Mouse (Mus musculus): ENCODE data around the gene Olfr312. TPM values are rescaled to one million over a fixed set of nuclear protein-coding genes. Genes with fewer than 3 reads are reported as not detected.

The Olfr312 gene
- not detected for polyA plus RNA-seq (2014; fragmentation: Illumina TruSeq; extraction: RNeasy Lipid Tissue Mini Kit (QIAGEN cat#74804); ENCODE audit: low read depth, low replicate concordance)

GRCm38 (mm10) chr11:58828937-58829336, at the start of gene Olfr312:
Olfr312 (plus strand) TSS chr11:58829237.

GRCm38 (mm10) chr11:58782480-58783089, 46.5 kb upstream of the Olfr312 start, which contains the start of gene Olfr314:
Olfr314 (plus strand) TSS chr11:58782952.

GRCm38 (mm10) chr11:58801558-58802228, 27.3 kb upstream of the Olfr312 start, which contains the start of gene Fam183b:
Fam183b (minus strand) TSS chr11:58801960.

GRCm38 (mm10) chr11:58814700-58815099, 14.3 kb upstream of the Olfr312 start, which contains the start of gene Olfr313:
Olfr313 (plus strand) TSS chr11:58815000.

GRCm38 (mm10) chr11:58838951-58839350, 9.9 kb downstream of the Olfr312 start, which contains the start of gene Olfr311:
Olfr311 (plus strand) TSS chr11:58839251.

GRCm38 (mm10) chr11:58846919-58847461, 18.0 kb downstream of the Olfr312 start, which contains the start of gene Gm12258:
Gm12258 (plus strand) TSS chr11:58847158.

GRCm38 (mm10) chr11:58867039-58867953, 38.3 kb downstream of the Olfr312 start, which contains the start of gene 2810021J22Rik:
2810021J22Rik (plus strand) TSS chr11:58867216.

Other genes starting within 250 kb of the Olfr312 start
- gene Olfr324, start 234.1 kb upstream of the Olfr312 start, polyA plus RNA-seq (2014; fragmentation: Illumina TruSeq; extraction: RNeasy Lipid Tissue Mini Kit (QIAGEN cat#74804); ENCODE audit: low read depth, low replicate concordance): not detected
- not detected for gene 2210407C18Rik, start 213.2 kb upstream of the Olfr312 start, polyA plus RNA-seq (2014; fragmentation: Illumina TruSeq; extraction: RNeasy Lipid Tissue Mini Kit (QIAGEN cat#74804); ENCODE audit: low read depth, low replicate concordance)
- not detected for gene Olfr323, start 198.7 kb upstream of the Olfr312 start, polyA plus RNA-seq (2014; fragmentation: Illumina TruSeq; extraction: RNeasy Lipid Tissue Mini Kit (QIAGEN cat#74804); ENCODE audit: low read depth, low replicate concordance)
- not detected for gene Trim58, start 188.8 kb upstream of the Olfr312 start, polyA plus RNA-seq (2014; fragmentation: Illumina TruSeq; extraction: RNeasy Lipid Tissue Mini Kit (QIAGEN cat#74804); ENCODE audit: low read depth, low replicate concordance)
- not detected for gene Olfr322, start 170.5 kb upstream of the Olfr312 start, polyA plus RNA-seq (2014; fragmentation: Illumina TruSeq; extraction: RNeasy Lipid Tissue Mini Kit (QIAGEN cat#74804); ENCODE audit: low read depth, low replicate concordance)
- gene Olfr320, start 148.1 kb upstream of the Olfr312 start, polyA plus RNA-seq (2014; fragmentation: Illumina TruSeq; extraction: RNeasy Lipid Tissue Mini Kit (QIAGEN cat#74804); ENCODE audit: low read depth, low replicate concordance): not detected
- not detected for gene Olfr319, start 130.1 kb upstream of the Olfr312 start, polyA plus RNA-seq (2014; fragmentation: Illumina TruSeq; extraction: RNeasy Lipid Tissue Mini Kit (QIAGEN cat#74804); ENCODE audit: low read depth, low replicate concordance)
- gene Olfr318, start 105.2 kb upstream of the Olfr312 start, polyA plus RNA-seq (2014; fragmentation: Illumina TruSeq; extraction: RNeasy Lipid Tissue Mini Kit (QIAGEN cat#74804); ENCODE audit: low read depth, low replicate concordance): not detected
- gene Olfr317, start 90.0 kb upstream of the Olfr312 start, polyA plus RNA-seq (2014; fragmentation: Illumina TruSeq; extraction: RNeasy Lipid Tissue Mini Kit (QIAGEN cat#74804); ENCODE audit: low read depth, low replicate concordance): not detected
- not detected for gene Olfr316, start 76.5 kb upstream of the Olfr312 start, polyA plus RNA-seq (2014; fragmentation: Illumina TruSeq; extraction: RNeasy Lipid Tissue Mini Kit (QIAGEN cat#74804); ENCODE audit: low read depth, low replicate concordance)
- not detected for gene Olfr315, start 56.0 kb upstream of the Olfr312 start, polyA plus RNA-seq (2014; fragmentation: Illumina TruSeq; extraction: RNeasy Lipid Tissue Mini Kit (QIAGEN cat#74804); ENCODE audit: low read depth, low replicate concordance)
- not detected for gene Olfr314, start 46.3 kb upstream of the Olfr312 start, polyA plus RNA-seq (2014; fragmentation: Illumina TruSeq; extraction: RNeasy Lipid Tissue Mini Kit (QIAGEN cat#74804); ENCODE audit: low read depth, low replicate concordance)
- gene Fam183b, start 27.3 kb upstream of the Olfr312 start, polyA plus RNA-seq (2014; fragmentation: Illumina TruSeq; extraction: RNeasy Lipid Tissue Mini Kit (QIAGEN cat#74804); ENCODE audit: low read depth, low replicate concordance): 14.7 TPM
- gene Olfr313, start 14.2 kb upstream of the Olfr312 start, polyA plus RNA-seq (2014; fragmentation: Illumina TruSeq; extraction: RNeasy Lipid Tissue Mini Kit (QIAGEN cat#74804); ENCODE audit: low read depth, low replicate concordance): not detected
- gene Olfr311, start 10.0 kb downstream of the Olfr312 start, polyA plus RNA-seq (2014; fragmentation: Illumina TruSeq; extraction: RNeasy Lipid Tissue Mini Kit (QIAGEN cat#74804); ENCODE audit: low read depth, low replicate concordance): not detected
- 8.7 TPM for gene Gm12258, start 17.9 kb downstream of the Olfr312 start, polyA plus RNA-seq (2014; fragmentation: Illumina TruSeq; extraction: RNeasy Lipid Tissue Mini Kit (QIAGEN cat#74804); ENCODE audit: low read depth, low replicate concordance)
- 8.6 TPM for gene 2810021J22Rik, start 38.0 kb downstream of the Olfr312 start, polyA plus RNA-seq (2014; fragmentation: Illumina TruSeq; extraction: RNeasy Lipid Tissue Mini Kit (QIAGEN cat#74804); ENCODE audit: low read depth, low replicate concordance)
- 6.2 TPM for gene Zfp39, start 75.0 kb downstream of the Olfr312 start, polyA plus RNA-seq (2014; fragmentation: Illumina TruSeq; extraction: RNeasy Lipid Tissue Mini Kit (QIAGEN cat#74804); ENCODE audit: low read depth, low replicate concordance)
- 0.21 TPM for gene Btnl10, start 88.7 kb downstream of the Olfr312 start, polyA plus RNA-seq (2014; fragmentation: Illumina TruSeq; extraction: RNeasy Lipid Tissue Mini Kit (QIAGEN cat#74804); ENCODE audit: low read depth, low replicate concordance)
- 80.5 TPM for gene Rnf187, start 109.7 kb downstream of the Olfr312 start, polyA plus RNA-seq (2014; fragmentation: Illumina TruSeq; extraction: RNeasy Lipid Tissue Mini Kit (QIAGEN cat#74804); ENCODE audit: low read depth, low replicate concordance)
- gene Hist3h2ba, start 119.7 kb downstream of the Olfr312 start, polyA plus RNA-seq (2014; fragmentation: Illumina TruSeq; extraction: RNeasy Lipid Tissue Mini Kit (QIAGEN cat#74804); ENCODE audit: low read depth, low replicate concordance): 1.9 TPM
- 13.9 TPM for gene Hist3h2a, start 125.4 kb downstream of the Olfr312 start, polyA plus RNA-seq (2014; fragmentation: Illumina TruSeq; extraction: RNeasy Lipid Tissue Mini Kit (QIAGEN cat#74804); ENCODE audit: low read depth, low replicate concordance)
- 2.5 TPM for gene Trim17, start 125.4 kb downstream of the Olfr312 start, polyA plus RNA-seq (2014; fragmentation: Illumina TruSeq; extraction: RNeasy Lipid Tissue Mini Kit (QIAGEN cat#74804); ENCODE audit: low read depth, low replicate concordance)
- gene Trim11, start 148.9 kb downstream of the Olfr312 start, polyA plus RNA-seq (2014; fragmentation: Illumina TruSeq; extraction: RNeasy Lipid Tissue Mini Kit (QIAGEN cat#74804); ENCODE audit: low read depth, low replicate concordance): 24.7 TPM